Mouse (Mus musculus) E14TG2a.4 (cell line): ENCODE measurements around the gene Kansl1.

Experiments used
- H3K27me3 ChIP-seq: 2 replicates; pipeline ENCODE4 v1.6.1; 2014; ENCODE audit warnings: low read length, control low read depth; ENCODE audit not compliant: insufficient read depth
- H3K36me3 ChIP-seq: 2 replicates; pipeline ENCODE4 v1.6.1; 2014; ENCODE audit warnings: low read length, control low read depth; ENCODE audit not compliant: insufficient read depth
- H3K4me1 ChIP-seq: replicated peaks from 2 replicates; pipeline ENCODE4 v1.6.1; 2014; ENCODE audit warnings: low read depth, low read length, control low read depth
- H3K4me3 ChIP-seq: replicated peaks from 2 replicates; pipeline ENCODE4 v1.5.1; 2014; ENCODE audit warnings: mild to moderate bottlenecking, low read length
- H3K9me3 ChIP-seq: 2 replicates; pipeline ENCODE4 v1.6.1; 2014; ENCODE audit warnings: low read length, control low read depth
- CTCF ChIP-seq: conservative IDR thresholded peaks from 2 replicates; pipeline ENCODE4 v1.5.1; 2014; ENCODE audit warnings: low read length
- NANOG ChIP-seq: IDR thresholded peaks from 2 replicates; pipeline ENCODE4 v1.6.1; 2014; ENCODE audit warnings: borderline replicate concordance, low read length, mixed read lengths
- POU5F1 ChIP-seq: IDR thresholded peaks from 2 replicates; pipeline ENCODE4 v1.6.1; 2014; ENCODE audit warnings: low read length, borderline replicate concordance

Gene Kansl1

GRCm38 (mm10) chr11:104317631-104318030, 151.0 kb downstream of the Kansl1 start:
- peaks cover 9% of the 10 kb centered on the region; the same call in 1 of the 2 replicates for H3K27me3 ChIP-seq
- H3K4me3 ChIP-seq, result no peak overlapping the region
- H3K36me3 ChIP-seq, result peaks cover 11% of the 10 kb centered on the region
- no peak for TF ChIP-seq CTCF
- no peak for TF ChIP-seq NANOG
- H3K9me3 ChIP-seq, result no peaks in the 10 kb centered on the region
- peaks cover 78% of the 10 kb centered on the region for H3K4me1 ChIP-seq

- peaks cover 15% of the 10 kb centered on the region for H3K36me3 ChIP-seq
- no peaks in the 10 kb centered on the region for H3K9me3 ChIP-seq
- H3K4me3 ChIP-seq, result no peak overlapping the region
- H3K4me1 ChIP-seq, result peaks cover 77% of the 10 kb centered on the region
- TF ChIP-seq POU5F1, result no peak
- TF ChIP-seq NANOG, result no peak
- no peak for TF ChIP-seq CTCF
- peaks cover 9% of the 10 kb centered on the region; the same call in 1 of the 2 replicates for H3K27me3 ChIP-seq
Observed at GRCm38 (mm10) chr11:104316685-104317400, 151.8 kb downstream of the Kansl1 start.

DNA sequence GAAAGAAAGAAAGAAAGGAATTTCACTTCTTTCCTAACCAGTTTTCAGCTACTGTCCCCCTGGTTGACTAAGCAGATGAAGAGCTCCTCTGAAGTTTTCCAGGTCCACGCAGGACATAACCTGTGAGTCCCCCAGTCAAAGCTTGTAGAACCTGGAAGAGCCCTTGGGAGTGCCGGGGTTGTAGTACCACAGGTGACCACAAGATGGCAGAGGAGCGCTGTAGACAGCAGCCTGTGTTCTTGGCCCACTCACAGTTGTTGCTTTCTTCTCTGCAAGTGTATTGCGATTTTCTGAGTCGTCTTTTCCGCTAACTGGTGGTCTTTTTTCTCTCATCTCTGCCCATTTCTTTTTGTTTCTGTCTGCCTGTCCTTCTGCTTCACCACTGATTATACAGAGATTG, 153.0 kb downstream of the Kansl1 start:
- no peaks in the 10 kb centered on the region for H3K9me3 ChIP-seq
- peaks cover 7% of the 10 kb centered on the region; the same call in 1 of the 2 replicates for H3K27me3 ChIP-seq
- peaks cover 77% of the 10 kb centered on the region for H3K4me1 ChIP-seq
- TF ChIP-seq POU5F1 (no peak), NANOG (no peak), CTCF (peak; percentile 100)
- H3K4me3 ChIP-seq, result no peak overlapping the region
- H3K36me3 ChIP-seq, result peaks cover 20% of the 10 kb centered on the region

DNA sequence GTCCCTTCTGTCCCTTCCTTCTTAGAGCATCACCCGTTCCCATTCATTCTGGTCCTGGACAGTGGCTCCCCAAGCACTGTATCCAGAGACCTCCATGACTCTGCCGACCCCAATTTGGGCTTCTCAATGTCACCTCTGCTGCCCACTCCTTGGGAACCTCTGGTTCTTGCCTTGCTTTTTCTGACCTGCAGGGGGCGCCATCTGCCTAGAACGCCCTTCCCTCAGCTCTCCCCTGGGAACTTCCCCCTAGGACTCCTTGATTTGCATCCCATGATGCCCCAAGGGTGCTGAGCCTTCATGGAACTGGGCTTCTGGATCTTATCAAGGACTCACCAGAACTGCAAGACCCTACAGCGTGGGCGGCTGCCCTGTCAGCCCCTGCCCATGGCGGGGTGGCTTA, 157.0 kb downstream of the Kansl1 start:
- peaks cover 77% of the 10 kb centered on the region for H3K4me1 ChIP-seq
- TF ChIP-seq NANOG (no peak), CTCF (peak; percentile 95), POU5F1 (no peak)
- no peaks in the 10 kb centered on the region for H3K27me3 ChIP-seq
- no peak overlapping the region for H3K4me3 ChIP-seq
- H3K36me3 ChIP-seq, result peaks cover 32% of the 10 kb centered on the region
- no peaks in the 10 kb centered on the region for H3K9me3 ChIP-seq

- no peak for TF ChIP-seq NANOG
- H3K9me3 ChIP-seq, result no peaks in the 10 kb centered on the region
- H3K27me3 ChIP-seq, result no peaks in the 10 kb centered on the region
- H3K4me3 ChIP-seq, result peak overlapping the region; percentile 72
- H3K36me3 ChIP-seq, result peaks cover 35% of the 10 kb centered on the region
- peaks cover 84% of the 10 kb centered on the region for H3K4me1 ChIP-seq
Observed at GRCm38 (mm10) chr11:104310226-104310887, 158.3 kb downstream of the Kansl1 start.

GRCm38 (mm10) chr11:104309377-104310225, 159.1 kb downstream of the Kansl1 start:
- H3K4me1 ChIP-seq, result peaks cover 91% of the 10 kb centered on the region

GRCm38 (mm10) chr11:104307136-104307535, 161.5 kb downstream of the Kansl1 start:
- Histone ChIP-seq H3K4me1 (peaks cover 96% of the 10 kb centered on the region), H3K4me3 (no peak overlapping the region), H3K9me3 (no peaks in the 10 kb centered on the region), H3K36me3 (peaks cover 23% of the 10 kb centered on the region), H3K27me3 (no peaks in the 10 kb centered on the region)
- TF ChIP-seq POU5F1 (no peak), NANOG (no peak), CTCF (no peak)

More at GRCm38 (mm10) chr11:104309377-104310225, 159.1 kb downstream of the Kansl1 start:
- peaks cover 35% of the 10 kb centered on the region for H3K36me3 ChIP-seq
- peak overlapping the region; percentile 72 for H3K4me3 ChIP-seq
- no peaks in the 10 kb centered on the region for H3K9me3 ChIP-seq
- no peak for TF ChIP-seq CTCF
- no peak for TF ChIP-seq POU5F1
- no peak for TF ChIP-seq NANOG
- no peaks in the 10 kb centered on the region for H3K27me3 ChIP-seq

DNA sequence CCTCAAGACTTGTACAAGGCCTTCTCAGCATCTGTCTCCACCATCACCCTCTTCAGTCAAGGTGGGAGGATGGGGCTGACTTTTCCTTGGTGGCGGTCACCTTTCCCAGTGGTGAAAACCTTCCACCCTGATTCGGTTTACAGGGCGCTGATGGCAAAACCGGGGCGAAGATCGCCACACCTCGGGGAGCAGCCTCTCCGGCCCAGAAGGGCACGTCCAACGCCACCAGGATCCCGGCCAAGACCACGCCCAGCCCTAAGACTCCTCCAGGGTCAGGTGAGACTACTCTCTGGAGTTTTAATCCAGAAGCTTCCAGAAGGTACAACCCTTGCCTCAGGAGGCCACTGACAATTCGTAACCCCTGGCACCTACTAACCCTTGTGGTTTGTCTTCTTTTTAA, 162.2 kb downstream of the Kansl1 start:
- Histone ChIP-seq H3K4me3 (0 out of 2 replicates have a peak overlapping the region, but pooled peaks have one; percentile 23), H3K27me3 (no peaks in the 10 kb centered on the region), H3K4me1 (peaks cover 96% of the 10 kb centered on the region), H3K36me3 (peaks cover 26% of the 10 kb centered on the region), H3K9me3 (no peaks in the 10 kb centered on the region)
- no peak for TF ChIP-seq NANOG
- TF ChIP-seq POU5F1, result no peak
- no peak for TF ChIP-seq CTCF

GRCm38 (mm10) chr11:104305711-104306110, 162.9 kb downstream of the Kansl1 start:
- Histone ChIP-seq H3K36me3 (peaks cover 22% of the 10 kb centered on the region), H3K4me1 (peaks cover 96% of the 10 kb centered on the region), H3K4me3 (0 out of 2 replicates have a peak overlapping the region, but pooled peaks have one; percentile 23), H3K9me3 (no peaks in the 10 kb centered on the region), H3K27me3 (no peaks in the 10 kb centered on the region)
- TF ChIP-seq CTCF, result no peak
- no peak for TF ChIP-seq POU5F1
- no peak for TF ChIP-seq NANOG
